Mouse (Mus musculus): ENCODE data around the gene Lasp1. TPM values are rescaled to one million over a fixed set of nuclear protein-coding genes. Genes with fewer than 3 reads are reported as not detected.

Lasp1 gene
- polyA plus RNA-seq (2014; fragmentation: Illumina TruSeq; extraction: RNeasy Lipid Tissue Mini Kit (QIAGEN cat#74804); ENCODE audit: low read depth, low replicate concordance): 49.3 TPM

DNA sequence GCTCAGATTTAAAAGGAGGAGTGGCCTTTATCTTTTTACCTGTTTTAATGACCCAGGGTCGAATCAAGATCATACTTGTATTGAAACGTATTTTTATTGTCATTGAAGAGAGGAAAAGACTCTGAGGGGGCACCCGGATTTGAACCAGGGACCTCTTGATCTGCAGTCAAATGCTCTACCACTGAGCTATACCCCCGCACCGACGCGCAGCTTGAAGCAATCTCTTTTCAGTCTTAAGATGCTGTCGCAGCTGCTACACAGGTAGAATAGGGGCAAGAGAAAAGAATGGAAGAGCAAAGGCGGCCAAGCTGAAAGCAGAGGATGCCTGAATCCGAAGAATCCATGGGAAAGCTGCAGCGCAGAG lies at the start of gene Lasp1:
Gene Lasp1 (plus strand): TSS at position 219 of the 364 bp plus-strand sequence.

GRCm38 (mm10) chr11:97766154-97766881 lies 32.5 kb upstream of the Lasp1 start, which contains the start of gene Cwc25:
Gene Cwc25, minus strand, starts transcription at chr11:97766556.

DNA sequence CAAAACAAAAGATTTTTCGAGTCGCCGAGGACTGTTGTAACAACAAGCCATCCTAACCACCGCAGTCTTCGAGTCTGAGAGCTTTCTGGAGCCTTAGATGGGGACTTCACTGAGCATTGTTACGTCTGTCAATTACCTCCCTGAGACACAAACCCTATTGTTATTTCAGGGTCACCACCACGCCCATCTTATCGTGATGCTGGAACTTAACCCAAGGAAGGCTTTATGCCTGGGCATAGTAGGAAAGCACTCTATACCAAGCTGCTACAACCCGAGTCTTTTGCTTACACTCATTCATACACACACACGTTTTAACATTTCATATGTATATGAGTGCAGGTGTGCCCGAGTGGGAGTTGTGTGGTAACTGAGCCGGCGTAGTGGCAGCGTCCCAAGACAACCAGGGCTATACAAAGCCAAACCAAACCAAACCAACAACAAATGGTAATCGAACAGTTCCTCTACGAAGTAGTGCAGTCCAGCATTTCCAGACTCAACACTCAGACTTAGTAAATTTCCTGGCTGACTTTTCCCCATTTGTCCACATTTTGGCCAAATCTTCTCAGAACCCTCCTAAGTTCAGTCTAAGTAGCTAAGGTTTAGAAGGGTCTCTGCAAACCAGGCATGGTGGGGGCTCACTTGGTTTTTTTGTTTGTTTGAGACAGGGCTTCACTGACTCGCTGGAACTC lies 22.8 kb upstream of the Lasp1 start, which contains the start of gene 1700001P01Rik:
Gene 1700001P01Rik (minus strand): TSS at position 111 of the 689 bp plus-strand sequence.

DNA sequence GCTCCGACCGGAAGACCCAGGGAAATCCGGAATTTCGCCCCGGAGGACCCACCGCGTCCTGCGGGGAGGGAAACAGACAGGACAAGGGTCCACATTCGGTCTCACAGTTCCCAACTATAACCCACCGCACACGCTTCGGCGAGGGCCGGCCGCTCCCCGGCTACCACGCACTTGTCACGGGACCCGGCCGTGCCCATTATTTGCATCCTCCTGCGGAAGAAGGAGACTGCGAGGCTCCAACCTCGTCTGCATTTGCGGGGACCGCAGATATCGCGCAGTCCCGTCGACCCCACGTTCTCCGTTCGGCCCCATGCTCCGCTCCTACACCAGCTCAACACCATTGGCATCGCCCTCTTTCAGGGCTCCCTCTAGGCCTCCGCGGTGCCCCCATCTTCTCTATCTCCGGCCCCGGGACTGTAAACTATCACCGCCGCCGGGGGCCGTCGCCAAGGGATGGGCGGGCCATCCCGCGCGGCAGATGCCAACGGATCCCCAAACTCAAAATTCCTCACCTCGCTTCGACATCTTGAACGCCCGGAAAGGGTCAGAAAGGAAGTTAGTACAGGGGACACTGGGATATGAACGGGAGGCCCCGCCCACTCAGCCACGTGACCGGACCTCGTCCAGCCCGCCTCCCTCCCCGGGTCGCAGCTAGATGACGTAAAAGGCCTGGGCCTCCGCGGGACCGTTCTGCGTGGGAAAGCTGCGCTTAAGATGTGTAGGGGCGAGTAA lies 16.8 kb upstream of the Lasp1 start, which contains the start of gene Rpl23:
Gene Rpl23 (minus strand): TSS at position 606 of the 732 bp plus-strand sequence.

DNA sequence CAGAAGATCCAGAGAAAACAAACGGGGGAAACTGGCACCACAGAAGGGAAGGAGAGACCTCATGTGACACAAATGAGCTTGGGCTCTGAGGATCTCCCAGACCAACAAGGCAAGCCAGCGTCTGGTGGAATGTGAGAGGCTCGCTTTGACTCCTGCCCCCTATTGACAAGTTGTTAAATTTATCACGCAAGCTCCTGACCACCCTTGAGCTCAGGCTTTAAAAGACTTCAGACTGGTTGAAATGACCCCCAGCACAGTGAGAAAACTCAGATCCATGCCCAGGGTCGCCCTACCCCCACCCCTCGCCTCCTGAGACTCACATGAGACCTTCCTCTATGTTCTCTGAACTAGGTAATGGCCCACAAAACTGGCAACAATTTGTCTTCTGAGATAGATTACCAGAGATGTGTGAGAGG lies 41.7 kb downstream of the Lasp1 start, which contains the start of gene B230217C12Rik:
Gene B230217C12Rik (plus strand): TSS at position 242 of the 416 bp plus-strand sequence.

GRCm38 (mm10) chr11:97883918-97884600 lies 85.3 kb downstream of the Lasp1 start, which contains the start of gene Fbxo47:
Gene Fbxo47, minus strand, starts transcription at chr11:97884154.

Other genes starting within 250 kb of the Lasp1 start
- 3.6 TPM for gene Srcin1, start 222.8 kb upstream of the Lasp1 start, polyA plus RNA-seq (2014; fragmentation: Illumina TruSeq; extraction: RNeasy Lipid Tissue Mini Kit (QIAGEN cat#74804); ENCODE audit: low read depth, low replicate concordance)
- 0.23 TPM for gene Epop, start 169.3 kb upstream of the Lasp1 start, polyA plus RNA-seq (2014; fragmentation: Illumina TruSeq; extraction: RNeasy Lipid Tissue Mini Kit (QIAGEN cat#74804); ENCODE audit: low read depth, low replicate concordance)
- gene Mllt6, start 135.6 kb upstream of the Lasp1 start, polyA plus RNA-seq (2014; fragmentation: Illumina TruSeq; extraction: RNeasy Lipid Tissue Mini Kit (QIAGEN cat#74804); ENCODE audit: low read depth, low replicate concordance): 7.2 TPM
- gene Cisd3, start 113.2 kb upstream of the Lasp1 start, polyA plus RNA-seq (2014; fragmentation: Illumina TruSeq; extraction: RNeasy Lipid Tissue Mini Kit (QIAGEN cat#74804); ENCODE audit: low read depth, low replicate concordance): 11.4 TPM
- gene Pcgf2, start 98.5 kb upstream of the Lasp1 start, polyA plus RNA-seq (2014; fragmentation: Illumina TruSeq; extraction: RNeasy Lipid Tissue Mini Kit (QIAGEN cat#74804); ENCODE audit: low read depth, low replicate concordance): 3.8 TPM
- 12.1 TPM for gene Psmb3, start 95.6 kb upstream of the Lasp1 start, polyA plus RNA-seq (2014; fragmentation: Illumina TruSeq; extraction: RNeasy Lipid Tissue Mini Kit (QIAGEN cat#74804); ENCODE audit: low read depth, low replicate concordance)
- gene Pip4k2b, start 54.3 kb upstream of the Lasp1 start, polyA plus RNA-seq (2014; fragmentation: Illumina TruSeq; extraction: RNeasy Lipid Tissue Mini Kit (QIAGEN cat#74804); ENCODE audit: low read depth, low replicate concordance): 17.1 TPM
- 20.1 TPM for gene Cwc25, start 32.4 kb upstream of the Lasp1 start, polyA plus RNA-seq (2014; fragmentation: Illumina TruSeq; extraction: RNeasy Lipid Tissue Mini Kit (QIAGEN cat#74804); ENCODE audit: low read depth, low replicate concordance)
- not detected for gene 1700001P01Rik, start 23.1 kb upstream of the Lasp1 start, polyA plus RNA-seq (2014; fragmentation: Illumina TruSeq; extraction: RNeasy Lipid Tissue Mini Kit (QIAGEN cat#74804); ENCODE audit: low read depth, low replicate concordance)
- gene Rpl23, start 16.6 kb upstream of the Lasp1 start, polyA plus RNA-seq (2014; fragmentation: Illumina TruSeq; extraction: RNeasy Lipid Tissue Mini Kit (QIAGEN cat#74804); ENCODE audit: low read depth, low replicate concordance): 1,551 TPM
- 9.6 TPM for gene B230217C12Rik, start 41.8 kb downstream of the Lasp1 start, polyA plus RNA-seq (2014; fragmentation: Illumina TruSeq; extraction: RNeasy Lipid Tissue Mini Kit (QIAGEN cat#74804); ENCODE audit: low read depth, low replicate concordance)
- gene Fbxo47, start 85.2 kb downstream of the Lasp1 start, polyA plus RNA-seq (2014; fragmentation: Illumina TruSeq; extraction: RNeasy Lipid Tissue Mini Kit (QIAGEN cat#74804); ENCODE audit: low read depth, low replicate concordance): 4.6 TPM
- 0.35 TPM for gene Plxdc1, start 187.4 kb downstream of the Lasp1 start, polyA plus RNA-seq (2014; fragmentation: Illumina TruSeq; extraction: RNeasy Lipid Tissue Mini Kit (QIAGEN cat#74804); ENCODE audit: low read depth, low replicate concordance)
- gene Arl5c, start 197.2 kb downstream of the Lasp1 start, polyA plus RNA-seq (2014; fragmentation: Illumina TruSeq; extraction: RNeasy Lipid Tissue Mini Kit (QIAGEN cat#74804); ENCODE audit: low read depth, low replicate concordance): not detected
- 0.29 TPM for gene Cacnb1, start 224.0 kb downstream of the Lasp1 start, polyA plus RNA-seq (2014; fragmentation: Illumina TruSeq; extraction: RNeasy Lipid Tissue Mini Kit (QIAGEN cat#74804); ENCODE audit: low read depth, low replicate concordance)
- 96.6 TPM for gene Rpl19, start 227.7 kb downstream of the Lasp1 start, polyA plus RNA-seq (2014; fragmentation: Illumina TruSeq; extraction: RNeasy Lipid Tissue Mini Kit (QIAGEN cat#74804); ENCODE audit: low read depth, low replicate concordance)

Data from adrenal gland, adult 10 weeks (tissue).